Mouse (Mus musculus) bone marrow, adult 2 months (tissue): ENCODE measurements around the gene Fbxo28.

Source experiments
- CTCF ChIP-seq: fragments of 200-500 bp; IDR thresholded peaks from 2 replicates; pipeline ENCODE4 v1.5.1; 2011; ENCODE audit warnings: low read length, control low read depth; ENCODE audit not compliant: control insufficient read depth, insufficient read depth
- POLR2A ChIP-seq: fragments of 200-500 bp; IDR thresholded peaks from 2 replicates; pipeline ENCODE4 v1.6.1; 2011; ENCODE audit warnings: low read depth, mild to moderate bottlenecking, control low read depth, low read length, borderline replicate concordance; ENCODE audit not compliant: control insufficient read depth

DNA sequence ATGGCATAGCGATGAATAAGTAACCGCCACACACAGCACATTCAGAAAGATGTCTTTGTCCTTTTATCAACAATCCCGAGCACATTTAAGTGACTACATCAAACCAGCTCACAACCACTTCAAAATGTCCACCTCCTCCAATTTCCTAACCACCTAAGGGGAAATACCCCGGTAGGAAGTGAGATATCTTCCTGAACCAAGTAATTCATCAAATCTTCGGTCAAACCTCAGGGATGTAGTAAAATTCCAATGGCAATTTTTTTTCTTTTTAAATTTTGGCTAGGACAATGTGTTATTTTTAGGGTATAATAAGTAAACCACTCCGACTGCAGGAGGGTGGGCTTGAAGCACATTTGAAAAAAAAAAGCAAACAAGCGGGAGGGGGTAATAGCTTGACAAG, 1.1 kb downstream of the Fbxo28 start:
- TF ChIP-seq CTCF (no peak), POLR2A (no peak)
